Mouse (Mus musculus): ENCODE measurements around the gene Aoah.

Aoah gene

DNA sequence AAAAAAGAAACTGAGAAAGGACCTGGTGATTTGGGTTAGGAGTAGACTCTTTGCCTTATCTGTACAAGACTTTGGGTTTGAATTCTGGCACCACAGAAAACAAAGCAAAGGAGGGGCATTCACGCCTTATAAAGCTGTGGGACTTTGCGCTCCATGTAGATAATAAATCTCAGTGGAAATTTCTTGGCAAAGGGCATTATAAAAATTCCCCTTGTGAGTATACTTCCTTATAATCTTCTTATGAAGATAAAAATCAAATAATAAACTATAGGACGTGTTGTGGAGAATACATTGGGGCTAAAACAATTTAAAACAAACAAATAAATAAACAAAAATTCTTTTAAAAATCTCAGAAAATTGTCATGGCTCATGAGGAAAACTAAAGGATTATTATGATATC, 280.9 kb downstream of the Aoah start, which contains the start of gene Olfr1370:
Gene Olfr1370, minus strand, starts transcription at position 101 of the 400 bp plus-strand sequence.
- DNase-seq (ENCODE audit: low spot score) = no peak

GRCm38 (mm10) chr13:21082686-21083085, 288.8 kb downstream of the Aoah start:
- DNase-seq (ENCODE audit: low spot score) = no peak

Measured in ovary, adult 18-20 months (tissue).